Mouse (Mus musculus) midbrain, embryonic 12.5 days (tissue): ENCODE measurements around the gene Ftl1. TPM values are rescaled to one million over a fixed set of nuclear protein-coding genes. Genes with fewer than 3 reads are reported as not detected.

Experiments used
- ATAC-seq: fragments of 200-750 bp; cut with Nextera tagmentation; 2 replicates; pipeline ENCODE4 v1.8.0; 2017; ENCODE audit warnings: low read depth, moderate TSS enrichment, moderate library complexity; ENCODE audit not compliant: low FRiP score
- H3K27ac ChIP-seq: fragments of 300-500 bp; sonication (generic); replicated peaks from 2 replicates; pipeline ENCODE4 v1.5.1; 2016; ENCODE audit warnings: mild to moderate bottlenecking
- H3K27me3 ChIP-seq: fragments of 300-500 bp; sonication (generic); 2 replicates; pipeline ENCODE4 v1.6.1; 2016; ENCODE audit warnings: mild to moderate bottlenecking
- H3K36me3 ChIP-seq: fragments of 300-500 bp; sonication (generic); 2 replicates; pipeline ENCODE4 v1.6.1; 2016
- H3K4me1 ChIP-seq: fragments of 300-500 bp; sonication (generic); 2 replicates; pipeline ENCODE4 v1.6.1; 2016
- H3K4me2 ChIP-seq: fragments of 300-500 bp; sonication (generic); replicated peaks from 2 replicates; pipeline ENCODE4 v1.6.1; 2016; ENCODE audit warnings: mild to moderate bottlenecking, moderate library complexity
- H3K4me3 ChIP-seq: fragments of 300-500 bp; sonication (generic); 2 replicates; pipeline ENCODE4 v1.5.1; 2016; ENCODE audit warnings: mild to moderate bottlenecking
- H3K9ac ChIP-seq: fragments of 300-500 bp; sonication (generic); replicated peaks from 2 replicates; pipeline ENCODE4 v1.6.1; 2016; ENCODE audit warnings: mild to moderate bottlenecking, moderate library complexity
- H3K9me3 ChIP-seq: fragments of 300-500 bp; sonication (generic); 2 replicates; pipeline ENCODE4 v1.6.1; 2016; ENCODE audit warnings: mild to moderate bottlenecking
- WGBS: fragments of 180-500 bp; shearing (Covaris S2); methylation state at CpG from one replicate; pipeline ENCODE4 v1.1.7; 2016; 5-methylcytosine and 5-hydroxymethylcytosine counted together
- polyA plus RNA-seq: library from polyadenylated mRNA; unstranded; fragments of >200 nt; fragmentation: Nextera tagmentation; extraction: Ambion mirVana; gene quantifications from 2 replicates; pipeline ENCODE4 v1.2.1, GENCODE M21; 2016

Ftl1 gene
- polyA plus RNA-seq, 1 experiment from 2014 or later: 6,077 TPM

DNA sequence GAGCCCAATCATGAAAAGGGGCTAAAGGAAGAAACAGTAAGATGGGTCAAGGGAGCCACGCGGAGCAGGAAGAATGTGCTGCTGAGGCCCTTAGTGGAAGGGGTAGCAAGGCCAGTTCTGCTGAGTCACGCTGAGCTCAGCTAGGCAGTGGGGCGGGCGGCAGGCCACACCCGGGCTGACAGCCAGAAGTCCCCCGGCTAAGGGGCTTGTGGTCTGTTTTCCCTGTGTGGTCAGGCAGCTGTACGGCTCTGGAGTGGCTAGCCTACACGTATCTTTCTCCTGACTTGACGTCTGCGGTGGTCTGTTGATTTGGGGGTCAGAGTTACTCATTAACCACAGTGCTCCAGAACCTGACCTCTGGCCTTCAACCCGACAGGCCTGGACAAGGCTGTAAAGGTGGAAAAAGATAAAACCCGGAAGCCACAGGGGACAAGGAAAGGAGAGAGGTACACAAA, 1.2 kb upstream of the Ftl1 start:
- peak overlapping the region; percentile 93 for H3K27ac ChIP-seq
- H3K4me1 ChIP-seq: peaks cover 50% of the 10 kb centered on the region
- WGBS: 53% methylated on average over 13 of the region's 13 CpGs
- peaks cover 63% of the 10 kb centered on the region for H3K36me3 ChIP-seq
- no peaks in the 10 kb centered on the region for H3K27me3 ChIP-seq
- ATAC-seq: no peak
- H3K9ac ChIP-seq: no peak overlapping the region
- H3K4me3 ChIP-seq: no peak overlapping the region
- H3K9me3 ChIP-seq: no peaks in the 10 kb centered on the region
- peak overlapping the region; percentile 52; the same call in 1 of the 2 replicates for H3K4me2 ChIP-seq

DNA sequence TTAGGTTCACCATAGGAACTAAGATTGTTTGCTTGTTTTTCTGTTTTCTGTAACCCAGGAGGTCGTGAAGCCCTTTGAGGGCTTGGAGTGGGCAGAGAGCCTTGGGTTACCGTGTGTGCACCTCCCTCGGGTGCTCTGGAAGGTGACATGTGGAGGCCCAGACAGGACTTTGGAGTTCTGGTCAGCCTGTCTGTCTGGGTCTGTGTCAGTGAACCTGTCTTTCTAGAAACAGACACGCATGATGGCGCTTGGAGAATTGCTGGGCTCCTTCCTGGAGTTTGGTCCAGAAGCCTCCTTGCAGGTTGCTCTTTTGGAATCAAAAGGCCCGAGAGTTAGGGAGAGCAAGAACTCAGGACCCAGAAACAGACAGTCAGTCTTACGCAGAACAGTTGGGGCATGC, 693 bp upstream of the Ftl1 start:
- Histone ChIP-seq H3K4me3 (peak overlapping the region; percentile 87; the same call in 1 of the 2 replicates), H3K27me3 (no peaks in the 10 kb centered on the region), H3K9me3 (no peaks in the 10 kb centered on the region), H3K4me2 (peak overlapping the region; percentile 52), H3K4me1 (peaks cover 45% of the 10 kb centered on the region), H3K9ac (0 out of 2 replicates have a peak overlapping the region, but pooled peaks have one; percentile 53), H3K36me3 (peaks cover 62% of the 10 kb centered on the region), H3K27ac (peak overlapping the region; percentile 93)
- ATAC-seq: peak; percentile 1; the same call in 1 of the 2 replicates
- WGBS: 78% methylated on average over 7 of the region's 7 CpGs

DNA sequence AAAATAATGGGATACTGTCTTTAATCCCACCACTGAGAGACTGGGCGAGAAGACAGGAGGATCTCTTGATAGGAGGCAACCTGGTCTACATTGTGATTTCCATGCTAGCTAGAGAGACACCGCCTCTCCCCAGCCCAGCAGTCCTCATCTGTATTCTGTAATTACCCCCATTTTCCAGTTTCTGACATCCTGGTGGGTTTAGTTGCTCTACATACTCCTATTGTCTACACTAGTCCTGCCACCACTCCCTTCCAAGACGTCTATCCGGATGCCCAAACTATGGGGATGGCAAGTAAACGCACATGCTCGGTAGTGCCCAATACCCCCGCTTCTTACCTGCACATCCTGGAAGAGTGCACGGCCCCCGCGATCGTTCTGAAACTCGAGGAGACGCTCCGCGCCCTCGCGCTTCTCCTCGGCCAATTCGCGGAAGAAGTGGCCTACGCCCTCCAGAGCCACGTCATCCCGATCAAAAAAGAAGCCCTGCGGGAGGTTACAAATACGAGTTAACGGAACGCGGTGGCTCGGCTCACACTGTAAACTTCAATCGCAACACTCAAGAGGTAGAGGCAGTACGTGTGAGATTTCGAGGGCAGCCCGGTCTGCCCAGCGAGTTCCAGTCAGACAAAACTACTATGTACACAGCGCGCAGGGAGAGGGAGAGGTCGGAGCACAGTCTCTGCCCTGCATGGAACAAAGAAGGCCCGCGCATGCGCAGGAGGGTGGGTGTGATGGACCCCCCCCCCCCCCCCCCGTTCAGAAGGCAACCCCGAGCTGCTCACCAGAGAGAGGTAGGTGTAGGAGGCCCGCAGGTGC, 728 bp downstream of the Ftl1 start:
- Histone ChIP-seq H3K9ac (peak overlapping the region; percentile 91), H3K27ac (peak overlapping the region; percentile 93), H3K4me1 (peaks cover 40% of the 10 kb centered on the region), H3K9me3 (no peaks in the 10 kb centered on the region), H3K4me2 (peak overlapping the region; percentile 82), H3K36me3 (peaks cover 62% of the 10 kb centered on the region), H3K4me3 (peak overlapping the region; percentile 87), H3K27me3 (no peaks in the 10 kb centered on the region)
- peak; percentile 72 for ATAC-seq
- WGBS: under 1% methylated on average over 42 of the region's 43 CpGs

DNA sequence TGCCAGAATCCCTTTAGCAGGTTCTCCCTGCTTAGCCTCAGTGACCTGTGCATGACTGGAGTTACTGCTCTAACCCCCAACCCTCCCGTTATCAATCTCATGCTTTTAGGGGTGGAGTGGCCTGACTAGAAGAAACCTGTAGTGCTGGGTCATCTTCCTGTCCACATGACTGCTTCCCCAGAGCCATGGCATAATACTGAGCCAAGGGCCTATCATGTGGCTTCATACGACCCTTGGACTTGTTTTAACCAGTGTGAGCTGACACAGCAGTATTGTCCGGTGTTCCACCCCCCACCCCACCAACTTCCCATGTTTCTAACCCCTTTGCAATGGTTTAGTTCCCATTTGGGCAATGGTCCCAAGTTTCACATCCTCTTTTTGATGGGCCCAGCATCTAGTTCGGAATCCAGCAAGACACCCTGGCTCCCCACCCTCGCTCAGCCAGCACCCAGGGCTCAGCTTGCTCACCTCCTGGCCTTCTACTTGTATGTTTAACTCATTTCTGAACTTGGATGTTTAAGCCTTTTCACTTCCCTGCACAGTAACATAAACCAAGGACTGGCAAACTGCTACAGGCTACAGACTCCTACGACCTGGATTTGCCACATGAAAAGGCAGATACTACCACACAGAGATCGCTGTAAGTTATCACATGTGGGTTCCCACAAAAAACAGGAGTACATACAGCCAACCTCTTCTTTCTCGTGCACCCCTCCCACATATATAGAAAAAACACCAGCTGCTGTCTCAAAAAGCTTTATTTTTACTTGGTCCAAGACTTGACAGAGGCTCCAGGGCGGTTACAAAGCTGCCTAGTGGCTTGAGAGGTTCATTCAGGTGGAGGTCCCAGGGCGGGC, 2.3 kb downstream of the Ftl1 start:
- Histone ChIP-seq H3K9me3 (no peaks in the 10 kb centered on the region), H3K4me2 (peak overlapping the region; percentile 82), H3K27ac (peak overlapping the region; percentile 44), H3K4me3 (peak overlapping the region; percentile 87), H3K36me3 (peaks cover 55% of the 10 kb centered on the region), H3K4me1 (peaks cover 40% of the 10 kb centered on the region), H3K9ac (peak overlapping the region; percentile 91), H3K27me3 (no peaks in the 10 kb centered on the region)
- WGBS: 67% methylated on average over 10 of the region's 10 CpGs
- no peak for ATAC-seq

DNA sequence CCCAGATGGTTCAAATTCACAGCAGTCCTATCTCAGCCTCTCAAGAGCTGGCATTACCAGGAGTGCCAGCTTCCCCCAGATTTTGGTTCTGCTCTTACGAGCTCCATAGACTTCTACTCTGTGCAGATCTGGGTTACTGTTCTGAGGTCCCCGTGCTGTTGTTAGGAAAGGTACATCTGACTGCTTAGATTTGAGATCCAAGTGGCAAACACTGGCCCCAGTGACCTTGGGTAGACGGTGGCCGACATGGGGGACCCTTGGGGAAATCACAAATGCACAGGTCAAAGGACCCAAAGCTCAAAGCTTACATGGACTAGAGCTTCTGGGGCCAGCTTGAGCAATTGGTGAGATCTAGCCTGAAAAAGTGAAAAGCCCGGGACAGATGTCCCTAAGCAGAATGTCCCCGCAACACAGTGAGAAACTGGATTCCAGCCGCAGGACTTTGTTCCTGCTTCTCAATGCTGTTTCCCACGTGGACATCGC, 2.9 kb downstream of the Ftl1 start:
- ATAC-seq: no peak
- peak overlapping the region; percentile 87 for H3K4me3 ChIP-seq
- 57% methylated on average over 9 of the region's 9 CpGs for WGBS
- peak overlapping the region; percentile 44 for H3K27ac ChIP-seq
- H3K4me2 ChIP-seq: peak overlapping the region; percentile 82
- peaks cover 37% of the 10 kb centered on the region for H3K4me1 ChIP-seq
- H3K27me3 ChIP-seq: no peaks in the 10 kb centered on the region
- H3K9me3 ChIP-seq: no peaks in the 10 kb centered on the region
- peaks cover 54% of the 10 kb centered on the region for H3K36me3 ChIP-seq
- H3K9ac ChIP-seq: peak overlapping the region; percentile 91; the same call in 1 of the 2 replicates

DNA sequence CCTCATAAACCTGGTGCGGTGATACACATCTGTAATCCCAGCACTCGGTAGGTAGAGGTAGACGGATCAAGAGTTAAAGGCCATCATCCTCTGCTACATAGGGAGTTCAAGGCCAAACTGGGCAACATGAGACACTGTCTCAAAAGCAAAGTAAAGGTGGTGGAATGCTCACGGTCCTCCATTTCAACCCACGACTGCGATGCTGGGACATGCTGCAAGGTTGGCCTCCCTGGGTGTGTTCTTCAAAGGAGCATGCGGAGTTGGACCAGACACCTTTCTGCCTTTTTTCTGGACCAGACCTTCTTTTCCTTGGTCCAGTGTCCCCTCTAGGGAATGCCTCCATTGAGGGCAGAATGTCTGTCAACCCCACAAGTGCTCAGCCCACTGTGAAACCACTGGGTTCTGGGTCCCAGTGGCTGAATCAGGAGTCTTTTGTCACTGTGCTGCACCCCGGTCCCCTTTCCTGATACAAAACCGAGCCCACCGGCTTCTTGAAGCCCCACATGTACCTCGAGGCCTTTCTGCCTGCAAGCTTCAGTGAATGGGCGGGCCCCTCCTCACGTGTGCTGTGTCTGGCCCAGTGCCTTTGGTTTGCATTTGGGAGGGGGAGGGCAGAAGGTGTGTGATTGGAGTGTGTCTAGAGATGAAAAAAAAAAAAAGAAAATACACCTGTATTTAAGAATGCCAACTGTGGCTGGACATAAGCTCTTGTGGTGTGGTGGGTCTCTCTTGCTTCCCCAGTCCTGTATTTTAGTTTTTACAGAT, 3.6 kb downstream of the Ftl1 start:
- Histone ChIP-seq H3K27me3 (no peaks in the 10 kb centered on the region), H3K4me1 (peaks cover 32% of the 10 kb centered on the region), H3K9me3 (no peaks in the 10 kb centered on the region), H3K4me3 (no peak overlapping the region), H3K9ac (no peak overlapping the region), H3K4me2 (no peak overlapping the region), H3K36me3 (peaks cover 57% of the 10 kb centered on the region), H3K27ac (peak overlapping the region; percentile 44; the same call in 1 of the 2 replicates)
- 82% methylated on average over 13 of the region's 13 CpGs for WGBS
- ATAC-seq: no peak

DNA sequence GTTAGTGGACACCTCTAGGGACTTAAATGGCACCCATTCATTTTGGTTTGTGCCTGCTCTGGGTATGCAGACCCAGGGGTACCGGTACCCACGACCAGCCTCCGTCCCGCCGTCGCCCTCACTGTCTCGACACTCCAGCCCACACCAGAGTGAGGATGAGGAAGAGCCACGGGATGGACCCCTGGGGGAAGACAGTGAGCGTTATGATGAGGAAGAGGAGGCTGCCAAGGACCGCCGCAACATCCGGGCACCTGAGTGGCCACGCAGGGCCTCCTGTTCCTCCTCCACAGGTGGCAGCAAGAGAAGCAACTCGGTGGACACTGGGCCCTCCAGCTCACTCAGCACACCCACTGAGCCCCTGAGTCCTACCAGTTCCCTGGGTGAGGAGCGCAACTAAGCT, 4.7 kb downstream of the Ftl1 start:
- WGBS: 94% methylated on average over 15 of the region's 15 CpGs
- peaks cover 54% of the 10 kb centered on the region for H3K36me3 ChIP-seq
- no peak overlapping the region for H3K4me2 ChIP-seq
- H3K9me3 ChIP-seq: no peaks in the 10 kb centered on the region
- H3K4me1 ChIP-seq: peaks cover 21% of the 10 kb centered on the region
- no peaks in the 10 kb centered on the region for H3K27me3 ChIP-seq
- H3K9ac ChIP-seq: no peak overlapping the region
- no peak for ATAC-seq
- no peak overlapping the region for H3K27ac ChIP-seq
- no peak overlapping the region for H3K4me3 ChIP-seq

DNA sequence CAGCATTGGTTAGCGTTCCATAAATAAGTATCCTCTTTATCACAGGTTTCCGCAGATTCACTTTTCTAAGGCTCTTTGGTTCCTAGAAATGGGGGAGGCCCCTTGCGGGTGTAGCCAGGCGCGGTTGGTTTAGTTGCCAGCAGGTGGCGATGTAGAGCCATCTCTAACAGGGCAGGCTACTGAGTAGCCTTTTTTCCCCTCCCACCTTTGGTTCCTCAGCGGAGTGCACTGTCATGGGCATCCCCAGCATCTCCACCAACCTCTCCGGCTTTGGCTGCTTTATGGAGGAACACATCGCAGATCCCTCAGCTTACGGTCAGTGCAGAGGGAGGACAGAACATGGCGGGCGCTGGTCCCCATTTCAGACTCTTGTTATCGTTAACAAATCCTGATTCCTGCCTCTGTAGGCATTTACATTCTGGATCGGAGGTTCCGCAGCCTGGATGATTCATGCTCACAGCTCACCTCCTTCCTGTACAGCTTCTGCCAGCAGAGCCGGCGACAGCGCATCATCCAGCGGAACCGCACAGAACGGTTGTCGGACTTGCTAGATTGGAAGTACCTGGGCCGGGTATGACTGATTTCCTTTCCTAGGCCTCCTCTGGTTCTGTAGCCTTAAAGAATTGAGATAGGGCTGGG, 8.2 kb downstream of the Ftl1 start:
- Histone ChIP-seq H3K27ac (no peak overlapping the region), H3K4me3 (no peak overlapping the region), H3K4me2 (no peak overlapping the region), H3K4me1 (0 out of 2 replicates have a peak, but pooled peaks cover under 1% of the 10 kb centered on the region), H3K9ac (no peak overlapping the region), H3K36me3 (peaks cover 52% of the 10 kb centered on the region), H3K27me3 (no peaks in the 10 kb centered on the region), H3K9me3 (no peaks in the 10 kb centered on the region)
- WGBS: 56% methylated on average over 23 of the region's 23 CpGs
- peak; percentile 74 for ATAC-seq

DNA sequence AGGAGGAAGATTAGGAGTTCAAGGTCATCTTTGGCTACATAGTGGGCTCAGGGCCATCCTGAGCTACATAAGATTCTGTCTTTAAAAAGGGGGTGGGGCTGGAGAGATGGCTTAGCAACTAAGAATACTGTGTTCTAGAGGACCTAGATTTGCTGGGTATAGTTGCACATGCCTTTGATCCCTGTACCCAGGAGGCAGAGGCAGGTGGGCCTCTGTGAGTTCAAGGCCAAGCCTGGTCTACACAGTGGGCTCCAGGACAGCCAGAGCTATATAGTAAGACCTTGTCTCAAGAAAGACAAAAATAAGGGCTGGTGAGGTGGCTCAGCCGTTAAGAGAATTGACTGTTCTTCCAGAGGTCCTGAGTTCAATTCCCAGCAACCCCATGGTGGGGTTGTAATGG, 9.7 kb downstream of the Ftl1 start:
- H3K36me3 ChIP-seq: peaks cover 53% of the 10 kb centered on the region
- 89% methylated on average over 1 of the region's 1 CpGs for WGBS

DNA sequence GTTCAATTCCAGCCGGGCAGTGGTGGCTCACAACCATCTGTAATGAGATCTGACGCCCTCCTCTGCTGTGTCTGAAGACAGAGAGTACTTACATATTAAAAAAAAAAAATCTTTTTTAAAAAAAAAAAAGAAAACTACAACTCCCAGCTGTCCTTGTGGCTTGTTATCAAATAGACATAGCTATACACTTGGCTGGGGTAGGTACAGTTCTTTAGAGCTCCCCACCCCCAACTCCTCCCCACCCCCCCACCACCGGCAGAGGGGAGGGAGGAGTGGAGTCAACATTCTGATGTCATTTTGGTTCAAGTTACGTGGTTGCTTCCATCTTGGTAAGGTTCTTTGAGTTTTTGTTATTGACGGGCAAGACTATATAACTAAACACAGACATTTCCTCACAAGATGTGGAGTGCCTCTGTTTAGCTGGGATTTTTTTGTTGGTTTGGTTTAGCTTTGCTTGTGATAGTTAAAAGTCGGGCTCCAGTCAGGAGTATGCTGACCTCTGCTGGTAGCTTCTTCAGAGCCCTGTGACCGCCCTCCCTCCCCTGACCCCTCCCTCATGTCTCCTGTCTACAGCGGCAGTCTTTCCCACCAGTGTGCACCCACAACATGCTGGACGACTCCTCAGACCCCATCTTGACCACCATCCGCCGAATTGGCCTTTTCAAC, 12.2 kb downstream of the Ftl1 start:
- peaks cover 55% of the 10 kb centered on the region for H3K36me3 ChIP-seq

More for the DNA sequence above, 9.7 kb downstream of the Ftl1 start:
- H3K27me3 ChIP-seq: no peaks in the 10 kb centered on the region
- no peak for ATAC-seq
- H3K4me2 ChIP-seq: no peak overlapping the region
- H3K4me3 ChIP-seq: no peak overlapping the region
- no peaks in the 10 kb centered on the region for H3K9me3 ChIP-seq
- no peaks in the 10 kb centered on the region for H3K4me1 ChIP-seq
- no peak overlapping the region for H3K27ac ChIP-seq
- H3K9ac ChIP-seq: no peak overlapping the region

More for the DNA sequence above, 12.2 kb downstream of the Ftl1 start:
- Histone ChIP-seq H3K4me1 (no peaks in the 10 kb centered on the region), H3K27ac (no peak overlapping the region), H3K27me3 (no peaks in the 10 kb centered on the region), H3K4me3 (no peak overlapping the region), H3K4me2 (no peak overlapping the region), H3K9ac (no peak overlapping the region), H3K9me3 (no peaks in the 10 kb centered on the region)
- no peak for ATAC-seq
- WGBS: 41% methylated on average over 11 of the region's 11 CpGs
